Mouse (Mus musculus): ENCODE data around the gene Dhx8.

DNA sequence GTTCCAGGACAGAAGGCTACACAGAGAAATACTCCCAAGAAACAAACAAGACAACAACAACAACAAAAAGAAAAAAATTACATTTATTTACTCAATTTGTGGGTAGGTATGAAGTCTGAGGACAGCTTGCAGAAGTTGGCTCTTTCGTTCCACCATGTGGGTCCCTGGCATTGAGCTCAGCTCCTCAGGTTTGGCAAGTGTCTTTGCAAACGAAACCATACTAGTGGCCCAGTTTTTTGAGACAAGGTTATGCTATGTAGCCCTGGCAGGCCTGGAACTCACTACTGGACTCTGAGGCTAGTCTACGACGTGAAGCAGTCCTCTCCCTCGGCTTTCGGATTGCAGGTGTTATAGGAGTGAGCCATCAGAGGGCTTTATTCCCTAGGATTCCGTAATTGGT lies 32.7 kb upstream of the Dhx8 start:
- TF ChIP-seq CTCF (IDR thresholded peaks at IDR 0.05): no peak
- no peak for TF ChIP-seq POLR2A (IDR thresholded peaks at IDR 0.05; ENCODE audit: insufficient read depth, low read depth, low read length)
- no peak for TF ChIP-seq EP300 (IDR thresholded peaks at IDR 0.05; ENCODE audit: insufficient read depth, low read depth, low read length)
